Mouse (Mus musculus): ENCODE data around the gene Ms4a4a. TPM values are rescaled to one million over a fixed set of nuclear protein-coding genes. Genes with fewer than 3 reads are reported as not detected.

Gene Ms4a4a
- total RNA-seq (2021): 1 to 10 TPM in 1 of 2 experiments, under 1 TPM in 1; 0.59 to 1.3 TPM

DNA sequence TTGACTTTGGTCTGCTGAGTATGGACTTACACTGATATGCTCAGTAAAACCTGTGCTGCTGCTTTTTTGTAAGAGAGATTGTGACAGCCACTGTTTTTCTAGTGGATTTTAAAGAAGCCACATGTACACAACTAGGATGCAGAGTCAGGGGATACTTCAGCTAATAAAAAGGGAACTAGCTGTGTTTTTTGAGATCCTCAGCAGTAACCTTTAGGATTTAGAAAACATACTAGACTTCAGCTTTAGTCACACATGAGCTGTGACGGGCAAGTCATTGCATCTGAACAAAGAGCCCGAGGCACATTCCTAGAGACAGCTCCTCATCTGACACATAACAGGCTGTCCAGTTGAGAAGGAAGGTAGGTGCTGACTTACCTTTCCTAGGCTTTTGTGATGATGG lies at the start of gene Ms4a4a:
Gene Ms4a4a (plus strand): TSS at position 251 of the 400 bp plus-strand sequence.
- intact Hi-C loops (cut with DNase I): no loop called here
- no peak for DNase-seq (ENCODE audit: extremely low spot score in 1 of 2, low spot score in 2 of 2)

DNA sequence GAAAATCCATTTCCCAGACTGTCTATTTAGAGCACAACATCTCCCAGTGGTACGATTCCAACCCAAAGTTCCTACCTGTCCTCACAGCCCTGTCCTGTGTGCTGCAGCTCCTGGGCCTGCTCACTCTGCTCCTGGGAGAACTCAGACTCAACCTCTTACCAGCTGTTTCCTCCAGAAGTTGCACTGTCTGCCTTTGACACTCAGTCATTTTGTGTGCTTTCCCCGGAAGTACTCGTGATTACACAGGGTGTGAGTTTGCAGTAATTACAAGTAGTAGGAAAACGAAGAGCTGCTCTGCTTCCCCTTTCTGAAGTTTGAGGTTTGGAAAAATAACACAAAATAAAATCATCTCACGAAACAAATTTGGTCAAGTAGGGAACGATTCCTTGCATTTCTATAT lies 39.4 kb upstream of the Ms4a4a start, which contains the start of gene Ms4a7:
Gene Ms4a7 (minus strand): TSS at position 215 of the 400 bp plus-strand sequence.
- intact Hi-C loops (cut with DNase I): no loop called here
- no peak for DNase-seq (ENCODE audit: extremely low spot score in 1 of 2, low spot score in 2 of 2)

DNA sequence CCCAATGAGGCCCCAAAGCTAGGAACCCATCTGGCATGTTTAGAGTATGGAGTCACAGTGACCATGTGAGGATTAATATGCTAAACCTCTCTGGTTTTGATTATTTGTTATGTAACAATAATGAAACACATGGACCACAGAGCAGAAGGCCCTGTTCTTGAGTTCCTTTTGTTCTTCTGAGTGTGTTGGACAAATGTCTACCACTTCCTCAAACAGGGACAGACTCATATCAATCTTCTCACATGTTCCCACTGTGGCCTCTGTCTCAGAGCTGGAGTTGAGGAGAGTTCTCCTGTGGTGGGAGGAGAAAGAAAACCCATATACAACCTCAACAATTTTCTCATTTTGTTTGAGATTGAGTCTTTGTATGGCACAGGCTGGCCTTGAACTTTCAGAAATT lies 32.2 kb upstream of the Ms4a4a start:
- intact Hi-C loops (cut with DNase I): no loop called here
- DNase-seq (ENCODE audit: extremely low spot score in 1 of 2, low spot score in 2 of 2): no peak

DNA sequence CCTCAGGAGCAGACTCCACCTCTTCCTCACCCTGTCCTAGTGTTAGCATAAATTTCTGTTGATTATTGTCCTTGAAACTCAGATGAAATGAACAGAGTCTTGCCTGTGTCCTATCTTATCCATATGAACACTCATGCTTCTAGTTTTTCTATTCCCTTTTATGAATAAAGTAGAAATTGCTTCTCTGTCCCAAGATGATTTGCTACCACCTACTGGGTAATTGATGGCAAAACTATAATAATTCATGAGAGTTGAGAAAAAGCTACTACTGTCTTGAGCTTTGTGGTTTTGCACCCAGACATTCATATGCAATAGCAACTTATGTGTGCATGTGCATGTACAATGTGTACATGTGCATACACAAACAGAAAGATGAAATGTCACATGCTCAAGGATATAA lies 31.3 kb upstream of the Ms4a4a start:
- DNase-seq (ENCODE audit: extremely low spot score in 1 of 2, low spot score in 2 of 2): no peak
- intact Hi-C loops (cut with DNase I): no loop called here

DNA sequence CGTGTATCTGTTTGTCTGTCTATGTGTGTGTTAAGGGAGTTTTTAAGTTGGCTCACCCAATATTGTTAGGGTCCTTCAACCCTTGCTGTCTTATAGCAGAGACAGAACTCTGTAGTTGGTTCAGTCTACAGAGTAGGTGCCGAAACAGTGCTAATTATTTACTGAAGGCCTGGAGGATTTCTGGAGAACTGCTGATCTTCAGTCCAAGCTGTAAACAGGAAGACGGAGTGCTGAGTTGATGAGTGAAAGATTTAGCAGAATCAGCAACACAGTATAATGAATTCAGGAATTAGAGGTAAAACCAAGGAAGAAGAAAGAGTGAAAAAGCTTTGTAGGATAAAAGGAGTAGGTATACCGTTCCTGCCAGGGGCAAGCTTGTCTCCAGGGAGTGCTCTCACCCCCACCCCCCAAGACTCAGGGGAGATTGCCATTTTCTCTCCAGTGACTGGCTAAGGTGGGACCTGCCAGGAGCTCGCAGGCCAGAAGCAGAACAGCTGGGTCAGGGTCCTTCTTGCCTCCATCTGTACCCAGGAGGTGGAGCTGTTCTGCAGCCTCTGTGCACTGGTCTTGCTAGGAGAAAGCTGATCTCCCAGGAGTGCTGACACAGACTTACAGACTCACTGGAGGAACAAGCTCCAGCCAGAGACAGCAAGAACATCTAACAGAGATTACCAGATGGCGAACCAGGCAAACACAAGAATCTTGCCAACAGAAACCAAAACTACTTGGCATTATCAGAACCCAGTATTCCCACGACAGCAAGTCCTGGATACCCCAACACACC lies 25.4 kb upstream of the Ms4a4a start:
- DNase-seq (ENCODE audit: extremely low spot score in 1 of 2, low spot score in 2 of 2): peak; percentile 5 to 21
- intact Hi-C loops (cut with DNase I): loop anchor here (5.0 kb wide), 1 partner anchor 252 kb away; the partner anchor contains the start of gene Ms4a6d

DNA sequence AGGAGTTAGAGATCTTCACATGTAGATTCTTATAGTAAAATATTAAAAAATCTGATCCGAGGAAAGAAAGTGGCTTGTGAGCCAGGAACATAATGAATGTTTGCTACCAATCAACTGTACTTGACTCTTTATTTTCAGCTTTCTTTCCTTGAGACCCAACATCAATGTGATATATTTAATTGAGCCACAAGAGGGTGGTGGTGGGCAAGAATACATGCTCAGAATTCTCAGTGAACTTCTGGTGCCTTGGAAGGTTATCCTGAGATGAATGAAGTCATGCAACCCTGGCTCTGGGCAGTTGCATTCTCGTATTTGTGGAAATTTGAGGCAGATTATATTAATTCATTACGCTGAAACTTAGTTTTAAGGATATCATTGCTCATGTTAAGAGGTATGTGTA lies 23.4 kb upstream of the Ms4a4a start:
- DNase-seq (ENCODE audit: extremely low spot score in 1 of 2, low spot score in 2 of 2): peak in 1 of 2 experiments; percentile 1
- intact Hi-C loops (cut with DNase I): loop anchor here (5.0 kb wide), 1 partner anchor 250 kb away; the partner anchor contains the start of gene Ms4a6d

DNA sequence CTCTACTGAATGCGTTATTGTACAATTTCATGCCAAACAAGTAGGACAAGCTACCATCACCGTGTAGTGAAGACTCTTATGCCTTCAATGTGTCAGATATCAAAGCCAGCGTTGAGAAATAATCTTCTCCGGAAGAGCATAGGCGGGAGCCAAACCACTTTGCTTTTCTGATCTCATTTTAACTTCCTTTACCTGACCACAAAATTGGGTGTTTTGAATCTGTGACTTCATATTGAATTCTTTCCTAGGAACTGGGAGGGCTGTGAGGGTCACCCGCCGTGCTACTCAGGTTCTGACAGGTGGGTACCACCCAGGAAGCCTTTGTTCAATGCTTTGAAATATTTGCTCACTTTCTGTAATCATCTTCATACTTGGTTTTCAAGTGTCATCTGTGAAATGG lies 19.6 kb upstream of the Ms4a4a start:
- DNase-seq (ENCODE audit: extremely low spot score in 1 of 2, low spot score in 2 of 2): no peak
- intact Hi-C loops (cut with DNase I): loop anchor here (5.0 kb wide), 1 partner anchor 412 kb away; no protein-coding TSS in a partner anchor

DNA sequence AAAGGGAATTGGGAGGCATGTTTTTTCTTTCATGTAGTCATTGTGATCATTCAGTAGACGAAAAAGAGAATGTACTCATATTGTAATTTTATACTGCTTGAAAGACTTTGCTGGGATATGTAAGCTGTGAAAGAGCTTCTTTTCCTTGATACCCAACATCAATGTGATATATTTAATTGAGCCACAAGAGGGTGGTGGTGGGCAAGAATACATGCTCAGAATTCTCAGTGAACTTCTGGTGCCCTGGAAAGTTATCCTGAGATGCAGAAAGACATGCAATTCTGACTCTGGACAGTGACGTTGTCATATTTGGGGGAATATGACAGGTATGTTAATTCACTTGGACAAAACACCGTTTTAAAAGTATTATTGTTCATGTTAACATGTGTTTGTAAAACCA lies 15.2 kb upstream of the Ms4a4a start:
- intact Hi-C loops (cut with DNase I): no loop called here
- DNase-seq (ENCODE audit: extremely low spot score in 1 of 2, low spot score in 2 of 2): peak in 1 of 2 experiments; percentile 4

DNA sequence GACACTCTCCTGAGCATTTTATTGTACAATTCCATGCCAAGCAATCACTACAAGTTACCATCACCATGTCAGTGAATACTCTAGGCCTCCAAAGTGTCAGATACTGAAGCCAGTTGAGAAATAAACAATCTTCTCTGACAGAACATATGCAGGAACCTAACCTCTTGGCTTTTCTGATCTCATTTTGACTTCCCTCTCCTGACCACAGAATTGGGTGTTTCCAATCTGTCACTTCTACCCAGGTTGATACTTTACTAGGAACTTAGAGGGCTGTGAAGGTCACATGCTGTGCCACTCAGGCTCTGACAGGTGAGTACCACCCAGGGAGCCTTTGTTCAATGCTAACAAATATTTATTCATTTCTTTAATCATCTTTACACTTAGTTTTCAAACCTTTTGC lies 13.3 kb upstream of the Ms4a4a start:
- intact Hi-C loops (cut with DNase I): no loop called here
- no peak for DNase-seq (ENCODE audit: extremely low spot score in 1 of 2, low spot score in 2 of 2)

DNA sequence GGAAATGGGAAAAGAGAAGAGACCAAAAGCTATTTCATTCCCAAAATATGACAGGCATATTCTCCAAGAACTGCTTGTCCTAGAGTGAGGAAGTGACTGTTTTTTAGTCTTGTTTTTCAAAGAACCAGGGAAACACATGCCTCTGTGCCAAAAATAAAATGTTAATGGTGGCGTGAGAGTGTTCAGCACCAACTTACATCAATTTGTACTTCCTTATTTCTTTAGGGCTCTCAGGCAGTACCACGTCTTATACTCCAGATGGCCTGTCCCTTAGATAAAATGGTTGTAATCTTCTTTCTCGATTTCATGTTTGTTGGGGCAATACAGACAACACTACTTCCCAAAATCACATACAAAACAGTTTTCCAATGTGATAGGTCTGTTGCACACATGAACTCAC lies 7.0 kb upstream of the Ms4a4a start:
- DNase-seq (ENCODE audit: extremely low spot score in 1 of 2, low spot score in 2 of 2): no peak
- intact Hi-C loops (cut with DNase I): no loop called here

DNA sequence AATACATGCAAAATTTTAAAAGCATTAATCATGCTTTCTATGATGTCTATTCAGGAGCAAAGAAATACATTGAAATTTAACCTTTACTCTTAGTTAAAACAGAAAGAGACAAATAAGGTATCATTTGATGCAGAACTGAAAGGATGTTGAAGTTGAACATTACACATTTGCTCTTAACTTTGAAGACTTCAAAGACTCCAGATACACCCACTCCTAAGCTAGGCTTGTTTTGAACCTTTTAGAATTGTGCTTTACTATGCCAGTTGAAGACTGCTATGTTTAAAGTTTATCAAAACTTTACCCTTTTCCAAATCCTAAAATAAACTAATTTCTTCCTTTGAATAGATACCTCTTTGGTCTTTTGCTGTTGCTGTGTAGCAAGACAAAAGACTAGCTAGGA lies 4.1 kb upstream of the Ms4a4a start:
- DNase-seq (ENCODE audit: extremely low spot score in 1 of 2, low spot score in 2 of 2): no peak
- intact Hi-C loops (cut with DNase I): no loop called here

DNA sequence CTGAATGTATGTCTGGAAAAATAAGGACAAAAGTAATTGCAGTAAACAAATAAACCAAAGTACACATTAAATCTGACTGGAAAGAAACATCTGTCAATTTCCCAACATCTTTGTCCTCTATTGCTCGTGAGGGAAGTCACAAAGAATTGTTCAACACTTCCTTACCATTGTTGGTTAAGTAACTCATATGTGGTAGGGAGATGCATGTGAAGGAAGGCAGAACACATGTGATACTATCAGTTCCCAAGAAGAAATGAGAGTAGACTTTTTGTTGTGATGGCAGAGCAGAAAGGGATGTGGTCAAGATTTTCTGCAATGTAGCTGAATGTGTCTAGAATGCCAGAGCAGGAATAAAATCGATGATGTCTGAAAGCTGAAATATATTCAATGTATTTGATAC lies 1.1 kb downstream of the Ms4a4a start:
- intact Hi-C loops (cut with DNase I): no loop called here
- no peak for DNase-seq (ENCODE audit: extremely low spot score in 1 of 2, low spot score in 2 of 2)

DNA sequence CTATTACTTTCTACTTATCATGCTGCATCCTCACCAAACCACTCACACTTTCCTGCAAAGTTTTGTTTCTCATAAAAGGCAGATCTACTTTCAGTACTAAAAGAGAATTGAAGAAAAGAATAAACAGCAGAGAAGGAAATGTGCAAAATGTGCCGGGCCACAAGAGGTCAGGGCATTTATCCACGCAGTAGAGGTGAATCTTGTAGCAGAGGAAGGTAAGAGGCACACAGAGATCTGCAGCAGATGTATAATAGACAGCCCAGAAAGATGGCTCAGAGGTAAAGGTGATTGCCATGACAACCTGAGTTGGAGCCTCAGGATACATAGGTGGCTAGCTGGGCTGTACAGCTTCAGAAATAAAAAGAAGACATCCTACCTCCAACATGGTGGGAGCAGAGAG lies 11.8 kb downstream of the Ms4a4a start:
- intact Hi-C loops (cut with DNase I): no loop called here
- no peak for DNase-seq (ENCODE audit: extremely low spot score in 1 of 2, low spot score in 2 of 2)

DNA sequence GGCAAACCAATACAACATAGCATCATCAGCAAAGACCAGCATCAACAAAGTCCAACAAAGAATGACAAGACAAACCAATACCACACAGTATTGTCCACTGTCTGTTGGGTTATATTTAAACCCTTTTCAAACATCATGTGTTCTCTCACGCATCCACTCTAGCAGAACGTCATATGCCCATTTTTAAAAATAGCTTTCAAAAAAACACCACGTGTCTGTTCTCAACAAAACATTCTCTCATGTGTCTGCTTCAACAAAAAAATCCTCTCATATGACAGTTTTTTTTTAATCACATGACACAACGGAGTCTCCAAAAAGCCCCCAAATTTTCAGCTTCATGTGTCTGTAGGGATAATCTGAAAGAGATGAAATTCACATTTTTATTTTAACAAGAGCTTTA lies 12.4 kb downstream of the Ms4a4a start:
- DNase-seq (ENCODE audit: extremely low spot score in 1 of 2, low spot score in 2 of 2): no peak
- intact Hi-C loops (cut with DNase I): no loop called here

DNA sequence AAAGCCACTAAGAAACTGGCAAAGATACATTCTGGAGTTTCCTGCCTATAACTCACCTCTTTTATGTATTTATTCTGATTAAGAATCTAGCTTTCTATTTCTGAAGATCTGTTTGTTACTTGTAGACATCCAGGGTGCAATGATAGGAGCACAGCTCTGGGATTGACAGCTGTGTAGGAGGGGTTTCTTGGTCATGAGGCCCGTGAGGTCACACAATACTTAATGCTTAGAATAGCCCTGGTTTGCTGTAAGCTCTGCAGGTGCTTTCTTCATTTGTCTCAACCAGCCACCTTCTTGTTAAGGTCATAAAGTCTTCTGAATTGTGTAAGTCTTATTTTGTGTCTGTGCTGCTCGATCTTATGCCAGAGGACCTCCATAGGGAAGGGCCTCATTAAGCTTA lies 13.6 kb downstream of the Ms4a4a start:
- intact Hi-C loops (cut with DNase I): no loop called here

DNA sequence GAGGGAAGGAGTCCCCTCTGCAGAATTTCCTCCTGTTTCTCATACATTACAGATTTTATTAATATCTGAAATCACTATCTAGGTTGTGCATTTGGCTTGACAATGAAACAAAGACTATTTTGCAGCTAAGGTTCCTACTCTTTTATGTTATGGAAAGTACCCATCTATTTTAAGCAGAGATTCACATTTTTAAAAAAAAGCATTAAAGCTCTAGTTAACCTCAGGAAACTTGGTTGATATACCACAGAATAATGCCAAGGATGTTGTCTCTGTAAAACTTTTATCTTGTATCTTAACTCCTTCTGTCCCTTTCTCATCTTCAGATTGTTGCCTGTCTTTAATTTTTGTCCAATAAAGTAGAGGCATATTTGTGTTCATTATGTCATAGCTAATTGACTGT lies 20.4 kb downstream of the Ms4a4a start:
- intact Hi-C loops (cut with DNase I): no loop called here

More for the DNA sequence above, 13.6 kb downstream of the Ms4a4a start:
- no peak for DNase-seq (ENCODE audit: extremely low spot score in 1 of 2, low spot score in 2 of 2)

DNA sequence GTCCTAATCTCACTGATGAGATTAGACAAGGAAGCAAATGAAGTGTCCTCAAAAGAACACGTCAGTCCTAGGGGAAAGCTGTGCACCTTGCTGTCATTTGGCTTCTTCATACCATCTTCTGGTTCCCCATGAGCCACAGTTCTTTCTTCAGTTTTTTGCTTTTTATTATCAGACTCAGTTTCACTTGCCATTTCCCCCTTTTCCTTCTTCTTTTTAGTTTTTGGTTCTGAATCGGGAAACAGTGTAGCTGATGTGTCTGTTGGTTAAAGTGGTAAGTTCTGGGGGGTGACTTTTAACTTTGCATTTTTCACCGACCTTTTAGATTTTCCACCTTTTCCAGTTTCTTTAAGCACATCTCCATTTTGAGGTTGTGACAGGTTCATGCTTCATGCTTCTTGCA lies 29.2 kb downstream of the Ms4a4a start, which contains the start of gene Ms4a4c:
Gene Ms4a4c (plus strand): TSS at position 244 of the 400 bp plus-strand sequence.
- no peak for DNase-seq (ENCODE audit: extremely low spot score in 1 of 2, low spot score in 2 of 2)
- intact Hi-C loops (cut with DNase I): no loop called here

More for the DNA sequence above, 20.4 kb downstream of the Ms4a4a start:
- DNase-seq (ENCODE audit: extremely low spot score in 1 of 2, low spot score in 2 of 2): no peak

DNA sequence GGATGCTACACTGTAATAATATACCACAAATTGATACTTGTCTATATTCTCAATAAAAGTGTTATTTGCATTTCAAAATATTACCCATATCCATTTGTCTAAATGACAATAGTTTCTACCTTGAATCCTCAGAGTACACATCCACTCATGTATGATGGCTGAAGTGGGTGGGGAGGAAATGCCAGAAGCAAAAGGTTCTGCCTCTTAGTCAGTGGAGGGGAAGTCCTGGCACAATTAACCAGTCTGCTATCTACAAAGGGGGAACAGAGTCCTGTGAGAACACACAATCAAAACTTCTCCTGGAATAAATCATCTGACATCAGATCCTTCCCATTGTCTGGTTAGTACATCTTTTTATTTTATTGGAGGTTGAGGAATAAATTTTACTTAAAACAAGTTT lies 32.1 kb downstream of the Ms4a4a start:
- intact Hi-C loops (cut with DNase I): no loop called here
- no peak for DNase-seq (ENCODE audit: extremely low spot score in 1 of 2, low spot score in 2 of 2)

DNA sequence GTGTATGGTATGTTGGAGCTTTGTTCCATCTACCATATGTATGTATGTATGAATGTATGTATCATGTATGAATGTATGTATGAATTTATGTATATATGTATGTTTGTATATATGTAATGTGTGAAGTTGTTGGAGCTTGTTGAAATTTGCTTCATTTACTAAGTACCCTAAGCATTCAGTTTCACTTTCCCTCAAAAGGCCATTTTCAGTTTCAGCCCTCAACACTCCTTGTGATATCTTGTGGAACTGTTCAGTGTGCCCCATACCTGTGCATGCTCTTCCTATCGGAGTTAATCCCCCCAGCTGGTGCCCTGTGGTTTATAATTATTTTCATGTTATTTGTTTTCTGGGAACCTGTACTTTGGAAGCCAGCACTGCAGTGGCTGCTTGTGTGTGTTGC lies 33.3 kb downstream of the Ms4a4a start:
- DNase-seq (ENCODE audit: extremely low spot score in 1 of 2, low spot score in 2 of 2): no peak
- intact Hi-C loops (cut with DNase I): no loop called here

DNA sequence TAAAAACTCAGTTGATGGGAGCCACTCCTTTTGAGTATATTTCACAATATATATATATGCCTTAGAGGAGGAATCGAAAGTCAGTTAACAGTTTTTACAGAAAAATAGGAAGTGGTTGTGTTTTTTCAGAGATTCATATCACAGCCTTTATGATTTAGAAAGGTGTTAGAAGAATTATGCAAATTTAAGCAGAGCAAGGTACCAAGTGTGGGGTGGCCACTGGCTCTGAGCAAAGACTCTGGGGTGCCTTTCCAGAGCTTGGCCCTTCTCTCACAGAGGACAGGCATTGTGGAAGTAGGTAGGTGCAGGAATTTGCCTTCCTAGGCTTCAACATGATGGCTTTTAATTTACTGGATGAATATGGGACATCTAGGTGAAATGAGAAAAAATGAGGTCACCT lies 36.3 kb downstream of the Ms4a4a start:
- intact Hi-C loops (cut with DNase I): no loop called here
- no peak for DNase-seq (ENCODE audit: extremely low spot score in 1 of 2, low spot score in 2 of 2)

DNA sequence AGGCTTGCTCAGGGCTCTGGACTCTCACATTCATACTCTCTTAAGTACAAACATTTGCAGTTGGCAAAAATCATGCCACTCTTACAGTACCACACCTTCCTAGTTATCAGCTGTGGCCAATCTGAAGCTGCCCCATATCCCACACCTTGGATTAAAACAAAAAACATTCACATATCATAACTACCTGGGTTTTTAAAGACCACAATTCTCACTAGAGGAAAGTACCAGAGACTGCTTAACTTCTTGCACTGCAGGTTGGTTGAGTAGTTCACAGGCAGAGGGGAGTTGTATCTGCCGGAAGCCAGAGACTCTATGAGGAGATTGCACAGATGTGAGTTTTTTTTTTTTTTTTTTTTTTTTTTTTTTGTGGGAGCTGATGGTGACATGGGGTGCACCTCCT lies 38.8 kb downstream of the Ms4a4a start:
- no peak for DNase-seq (ENCODE audit: extremely low spot score in 1 of 2, low spot score in 2 of 2)
- intact Hi-C loops (cut with DNase I): no loop called here
